Mouse (Mus musculus) bone marrow macrophage, adult 2 months (primary cell): ENCODE measurements around the gene Rhebl1. TPM values are rescaled to one million over a fixed set of nuclear protein-coding genes. Genes with fewer than 3 reads are reported as not detected.

ENCODE experiments used
- H3K27ac ChIP-seq: 2 replicates; pipeline ENCODE4 v1.5.1; 2012; ENCODE audit warnings: low read depth, low read length; ENCODE audit not compliant: insufficient read depth
- H3K4me1 ChIP-seq: 2 replicates; pipeline ENCODE4 v1.6.1; 2012; ENCODE audit warnings: low read length; ENCODE audit not compliant: control insufficient read depth, insufficient read depth
- H3K4me3 ChIP-seq: 2 replicates; pipeline ENCODE4 v1.5.1; 2012; ENCODE audit warnings: mild to moderate bottlenecking, low read length, moderate library complexity; ENCODE audit not compliant: insufficient read depth
- CTCF ChIP-seq: IDR thresholded peaks from 2 replicates; pipeline ENCODE4 v1.5.1; 2012; ENCODE audit warnings: low read depth, mild to moderate bottlenecking, low read length, moderate library complexity
- POLR2A ChIP-seq: IDR thresholded peaks from 2 replicates; pipeline ENCODE4 v1.6.1; 2012; ENCODE audit warnings: mild to moderate bottlenecking, low read depth, low read length, borderline replicate concordance
- polyA plus RNA-seq: library from polyadenylated mRNA; stranded (reverse); fragments of >200 nt; gene quantifications from 2 replicates; pipeline ENCODE4 v1.2.4, GENCODE M21; 2012; ENCODE audit not compliant: missing spikeins, insufficient read depth, insufficient read length

Gene Rhebl1
- polyA plus RNA-seq, 1 experiment: 11.8 TPM

GRCm38 (mm10) chr15:98831684-98832035, 62.7 kb downstream of the Rhebl1 start:
- peaks cover 15% of the 10 kb centered on the region; the same call in 1 of the 2 replicates for H3K4me1 ChIP-seq
- H3K4me3 ChIP-seq: peak overlapping the region; percentile 47
- TF ChIP-seq CTCF (no peak), POLR2A (no peak)
- H3K27ac ChIP-seq: peak overlapping the region; percentile 85

DNA sequence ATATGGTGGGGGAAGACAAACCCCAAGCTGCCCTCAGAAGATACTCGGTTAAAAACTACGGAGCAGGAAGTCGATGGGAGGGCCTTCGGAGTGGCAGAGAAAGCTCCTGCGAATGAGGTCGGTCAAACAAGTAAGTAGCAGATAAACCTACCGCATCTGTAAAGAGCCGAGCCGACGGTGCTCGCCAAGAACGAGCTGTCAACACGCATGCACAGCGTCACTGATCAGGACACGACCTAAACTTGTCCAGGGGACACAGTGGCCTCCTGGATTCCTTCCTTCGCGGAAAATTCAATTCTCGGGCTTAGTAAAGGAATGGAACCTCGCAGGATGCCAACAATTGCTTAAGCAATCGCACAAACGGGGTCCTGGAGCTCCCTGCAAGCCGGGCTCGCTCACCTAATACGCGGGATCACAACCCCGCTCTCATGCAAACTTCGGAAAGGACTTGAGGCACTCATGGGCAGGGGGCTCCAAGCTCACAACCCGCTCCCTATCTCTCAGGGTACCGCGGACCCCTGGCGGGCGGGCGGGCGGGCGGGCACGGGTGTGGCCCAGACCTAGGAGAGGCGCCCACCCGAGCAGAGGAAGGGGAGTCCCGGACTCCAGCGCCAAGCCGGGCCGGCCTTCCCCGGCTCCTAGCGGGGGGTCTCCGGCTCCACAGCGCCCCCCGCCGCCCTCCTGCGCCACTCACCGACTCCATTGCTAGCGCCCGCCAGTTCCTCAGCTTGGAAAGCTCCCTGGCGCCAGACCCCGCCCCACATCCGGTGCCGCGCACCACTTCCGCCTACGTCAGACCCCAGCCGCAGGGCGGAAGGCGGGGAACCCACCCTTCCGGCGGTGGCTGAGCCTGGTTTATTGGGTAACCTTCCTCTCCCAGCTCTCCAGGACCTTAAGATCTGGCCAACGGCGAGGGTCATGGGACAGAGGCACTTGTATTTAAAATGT, 63.3 kb downstream of the Rhebl1 start, which contains the start of gene Prkag1:
Gene Prkag1, minus strand, starts transcription at position 786 of the 948 bp plus-strand sequence.
- peak within 1 kb of the TSS; percentile 85 for H3K27ac ChIP-seq
- peak within 1 kb of the TSS; percentile 98 for H3K4me3 ChIP-seq
- peaks cover 15% of the 10 kb centered on the region; the same call in 1 of the 2 replicates for H3K4me1 ChIP-seq
- TF ChIP-seq POLR2A: peak; percentile 75; the same call in 1 of the 2 replicates
- peak; percentile 2; the same call in 1 of the 2 replicates for TF ChIP-seq CTCF

Other genes starting within 250 kb of the Rhebl1 start
- gene Ddx23, start 231.6 kb downstream of the Rhebl1 start, polyA plus RNA-seq: 83.1 and 84.9 TPM in 2 replicates
- 1.1 TPM in 2 replicates for gene Rnd1, start 217.1 kb downstream of the Rhebl1 start, polyA plus RNA-seq
- gene Ccdc65, start 186.3 kb downstream of the Rhebl1 start, polyA plus RNA-seq: not detected in 2 replicates
- 0.93 TPM in 1 of 2 replicates, not detected in the other for gene Fkbp11, start 166.3 kb downstream of the Rhebl1 start, polyA plus RNA-seq
- 93.8 and 103 TPM in 2 replicates for gene Arf3, start 131.3 kb downstream of the Rhebl1 start, polyA plus RNA-seq
- not detected in 2 replicates for gene Wnt10b, start 116.4 kb downstream of the Rhebl1 start, polyA plus RNA-seq
- gene Wnt1, start 104.7 kb downstream of the Rhebl1 start, polyA plus RNA-seq: not detected in 2 replicates
- not detected in 2 replicates for gene Ddn, start 85.0 kb downstream of the Rhebl1 start, polyA plus RNA-seq
- gene Prkag1, start 63.0 kb downstream of the Rhebl1 start, polyA plus RNA-seq: 82.3 and 86.6 TPM in 2 replicates
- gene Kmt2d, start 23.3 kb downstream of the Rhebl1 start, polyA plus RNA-seq: 69.1 and 75.3 TPM in 2 replicates
- not detected in 2 replicates for gene Dhh, start 4.0 kb upstream of the Rhebl1 start, polyA plus RNA-seq
- gene Lmbr1l, start 23.7 kb upstream of the Rhebl1 start, polyA plus RNA-seq: 22.0 and 25.7 TPM in 2 replicates
- gene Tuba1b, start 40.0 kb upstream of the Rhebl1 start, polyA plus RNA-seq: 872 and 1,013 TPM in 2 replicates
- gene Gm49450, start 59.0 kb upstream of the Rhebl1 start, polyA plus RNA-seq: not detected in 2 replicates
- 36.4 and 43.3 TPM in 2 replicates for gene Tuba1a, start 59.2 kb upstream of the Rhebl1 start, polyA plus RNA-seq
- 134 and 173 TPM in 2 replicates for gene Tuba1c, start 135.4 kb upstream of the Rhebl1 start, polyA plus RNA-seq
- gene Prph, start 160.6 kb upstream of the Rhebl1 start, polyA plus RNA-seq: not detected in 2 replicates
- 15.6 and 18.3 TPM in 2 replicates for gene Troap, start 180.0 kb upstream of the Rhebl1 start, polyA plus RNA-seq
- gene C1ql4, start 193.3 kb upstream of the Rhebl1 start, polyA plus RNA-seq: not detected in 2 replicates
- gene Dnajc22, start 198.6 kb upstream of the Rhebl1 start, polyA plus RNA-seq: not detected in 2 replicates
- 5.9 and 7.3 TPM in 2 replicates for gene Spats2, start 231.4 kb upstream of the Rhebl1 start, polyA plus RNA-seq